Mouse (Mus musculus) hindbrain, embryonic 11.5 days (tissue): ENCODE results near the gene Add1. TPM values are rescaled to one million over a fixed set of nuclear protein-coding genes. Genes with fewer than 3 reads are reported as not detected.
A peak's percentile ranks its signal among the peaks of the same experiment; 100 is the strongest.

Source experiments
- ATAC-seq: fragments of 200-750 bp; cut with Nextera tagmentation; 2 replicates; pipeline ENCODE4 v1.8.0; 2017; ENCODE audit warnings: mild to moderate bottlenecking, moderate TSS enrichment, moderate library complexity; ENCODE audit not compliant: low FRiP score
- DNase-seq: peaks from one replicate; pipeline ENCODE4 v3.0.0-alpha.2; 2015; ENCODE audit warnings: low spot score
- H3K27ac ChIP-seq: fragments of 300-500 bp; sonication (generic); 2 replicates; pipeline ENCODE4 v1.5.1; 2014; ENCODE audit warnings: mild to moderate bottlenecking, low read depth, low read length
- H3K27me3 ChIP-seq: fragments of 300-500 bp; sonication (generic); 2 replicates; pipeline ENCODE4 v1.6.1; 2014; ENCODE audit warnings: mild to moderate bottlenecking, low read length, moderate library complexity, mixed read lengths; ENCODE audit not compliant: control insufficient read depth, insufficient read depth
- H3K36me3 ChIP-seq: fragments of 300-500 bp; sonication (generic); 2 replicates; pipeline ENCODE4 v1.6.1; 2014; ENCODE audit warnings: mild to moderate bottlenecking, low read length, moderate library complexity, mixed read lengths; ENCODE audit not compliant: control insufficient read depth, insufficient read depth
- H3K4me1 ChIP-seq: fragments of 300-500 bp; sonication (generic); replicated peaks from 2 replicates; pipeline ENCODE4 v1.6.1; 2014; ENCODE audit warnings: low read length, mixed read lengths; ENCODE audit not compliant: control insufficient read depth, insufficient read depth
- H3K4me2 ChIP-seq: fragments of 300-500 bp; sonication (generic); replicated peaks from 2 replicates; pipeline ENCODE4 v1.6.1; 2014; ENCODE audit warnings: mild to moderate bottlenecking, low read depth, low read length
- H3K4me3 ChIP-seq: fragments of 300-500 bp; sonication (generic); 2 replicates; pipeline ENCODE4 v1.5.1; 2014; ENCODE audit warnings: low read depth, low read length
- H3K9ac ChIP-seq: fragments of 300-500 bp; sonication (generic); 2 replicates; pipeline ENCODE4 v1.6.1; 2014; ENCODE audit warnings: low read depth, low read length
- H3K9me3 ChIP-seq: fragments of 300-500 bp; sonication (generic); 2 replicates; pipeline ENCODE4 v1.6.1; 2016; ENCODE audit warnings: low read length; ENCODE audit not compliant: control insufficient read depth
- WGBS: fragments of 180-500 bp; shearing (Covaris S2); extraction: QIAGEN DNeasy Blood & Tissue Kit; methylation state at CpG from one replicate; pipeline ENCODE4 v1.1.7; 2014; 5-methylcytosine and 5-hydroxymethylcytosine counted together
- polyA plus RNA-seq: library from polyadenylated mRNA; unstranded; fragments of >200 nt; fragmentation: Nextera tagmentation; extraction: Ambion mirVana; gene quantifications from 2 replicates; pipeline ENCODE4 v1.2.1, GENCODE M21; 2014

The Add1 gene
- polyA plus RNA-seq = 161 and 167 TPM in 2 replicates

GRCm38 (mm10) chr5:34573268-34574221, at the start of gene Add1:
TSS of gene Add1 (plus strand) at chr5:34573664.
- Histone ChIP-seq H3K4me3 (peak within 1 kb of the TSS; percentile 95), H3K27ac (peak within 1 kb of the TSS; percentile 91), H3K9me3 (no peaks in the 10 kb centered on the region), H3K4me1 (0 out of 2 replicates have a peak, but pooled peaks cover 4% of the 10 kb centered on the region), H3K27me3 (no peaks in the 10 kb centered on the region), H3K9ac (peak within 1 kb of the TSS; percentile 96), H3K36me3 (no peaks in the 10 kb centered on the region), H3K4me2 (peak within 1 kb of the TSS; percentile 59)
- ATAC-seq (peak; percentile 100), DNase-seq (peak; percentile 98)
- WGBS = under 1% methylated on average over 60 of the region's 84 CpGs

GRCm38 (mm10) chr5:34523958-34524485, 49.4 kb upstream of the Add1 start:
- Histone ChIP-seq H3K36me3 (no peaks in the 10 kb centered on the region), H3K9me3 (no peaks in the 10 kb centered on the region), H3K4me1 (no peaks in the 10 kb centered on the region), H3K4me2 (no peak overlapping the region), H3K27me3 (no peaks in the 10 kb centered on the region; the same call in 1 of the 2 replicates), H3K9ac (no peak overlapping the region), H3K27ac (no peak overlapping the region), H3K4me3 (no peak overlapping the region)
- ATAC-seq = no peak
- DNase-seq = no peak
- WGBS = 57% methylated on average over 4 of the region's 4 CpGs

- no peak overlapping the region for H3K4me3 ChIP-seq
- no peak for DNase-seq
Measured at GRCm38 (mm10) chr5:34524511-34524910, 49.0 kb upstream of the Add1 start.

GRCm38 (mm10) chr5:34525663-34526476, 47.6 kb upstream of the Add1 start, which contains the start of gene Sh3bp2:
TSS of gene Sh3bp2 (plus strand) at chr5:34525838.
- 3% methylated on average over 38 of the region's 38 CpGs for WGBS
- Histone ChIP-seq H3K9me3 (no peaks in the 10 kb centered on the region), H3K9ac (peak within 1 kb of the TSS; percentile 40; the same call in 1 of the 2 replicates)

More at GRCm38 (mm10) chr5:34524511-34524910, 49.0 kb upstream of the Add1 start:
- ATAC-seq = no peak
- Histone ChIP-seq H3K27ac (no peak overlapping the region), H3K27me3 (no peaks in the 10 kb centered on the region; the same call in 1 of the 2 replicates), H3K4me2 (no peak overlapping the region), H3K9ac (no peak overlapping the region), H3K9me3 (no peaks in the 10 kb centered on the region), H3K4me1 (no peaks in the 10 kb centered on the region), H3K36me3 (no peaks in the 10 kb centered on the region)

GRCm38 (mm10) chr5:34526477-34526775, 47.0 kb upstream of the Add1 start:
- WGBS = 32% methylated on average over 5 of the region's 5 CpGs
- no peak overlapping the region for H3K9ac ChIP-seq
- no peak for DNase-seq
- no peaks in the 10 kb centered on the region for H3K9me3 ChIP-seq
- no peak overlapping the region for H3K4me3 ChIP-seq
- no peaks in the 10 kb centered on the region; the same call in 1 of the 2 replicates for H3K27me3 ChIP-seq
- H3K4me2 ChIP-seq = no peak overlapping the region
- no peak; the same call in 1 of the 2 replicates for ATAC-seq
- H3K4me1 ChIP-seq = no peaks in the 10 kb centered on the region
- H3K27ac ChIP-seq = no peak overlapping the region
- no peaks in the 10 kb centered on the region for H3K36me3 ChIP-seq

More at GRCm38 (mm10) chr5:34525663-34526476, 47.6 kb upstream of the Add1 start, which contains the start of gene Sh3bp2:
- no peaks in the 10 kb centered on the region; the same call in 1 of the 2 replicates for H3K27me3 ChIP-seq
- H3K36me3 ChIP-seq = no peaks in the 10 kb centered on the region
- H3K27ac ChIP-seq = no peak within 1 kb of the TSS
- ATAC-seq (peak; percentile 92), DNase-seq (peak; percentile 89)
- H3K4me2 ChIP-seq = peak within 1 kb of the TSS; percentile 66
- H3K4me3 ChIP-seq = peak within 1 kb of the TSS; percentile 42
- no peaks in the 10 kb centered on the region for H3K4me1 ChIP-seq

GRCm38 (mm10) chr5:34527352-34527751, 46.1 kb upstream of the Add1 start:
- no peak overlapping the region for H3K4me2 ChIP-seq
- H3K9me3 ChIP-seq = no peaks in the 10 kb centered on the region
- ATAC-seq = no peak
- H3K4me3 ChIP-seq = no peak overlapping the region
- WGBS = 87% methylated on average over 2 of the region's 2 CpGs
- no peak overlapping the region for H3K9ac ChIP-seq
- no peaks in the 10 kb centered on the region for H3K4me1 ChIP-seq
- DNase-seq = no peak
- no peaks in the 10 kb centered on the region; the same call in 1 of the 2 replicates for H3K27me3 ChIP-seq
- no peaks in the 10 kb centered on the region for H3K36me3 ChIP-seq
- no peak overlapping the region for H3K27ac ChIP-seq

GRCm38 (mm10) chr5:34528724-34529123, 44.7 kb upstream of the Add1 start:
- 78% methylated on average over 5 of the region's 5 CpGs for WGBS
- Histone ChIP-seq H3K9ac (no peak overlapping the region), H3K9me3 (no peaks in the 10 kb centered on the region), H3K27me3 (no peaks in the 10 kb centered on the region; the same call in 1 of the 2 replicates), H3K36me3 (no peaks in the 10 kb centered on the region), H3K4me1 (no peaks in the 10 kb centered on the region), H3K4me3 (no peak overlapping the region), H3K4me2 (no peak overlapping the region), H3K27ac (no peak overlapping the region)
- ATAC-seq = no peak
- DNase-seq = no peak

- no peaks in the 10 kb centered on the region for H3K9me3 ChIP-seq
- no peak for ATAC-seq
- no peak overlapping the region for H3K9ac ChIP-seq
Measured at GRCm38 (mm10) chr5:34530116-34530515, 43.3 kb upstream of the Add1 start.

More at GRCm38 (mm10) chr5:34530116-34530515, 43.3 kb upstream of the Add1 start:
- no peaks in the 10 kb centered on the region for H3K4me1 ChIP-seq
- no peak overlapping the region for H3K27ac ChIP-seq
- no peak for DNase-seq
- no peak overlapping the region for H3K4me3 ChIP-seq
- no peak overlapping the region for H3K4me2 ChIP-seq
- H3K27me3 ChIP-seq = no peaks in the 10 kb centered on the region; the same call in 1 of the 2 replicates
- 81% methylated on average over 5 of the region's 5 CpGs for WGBS
- H3K36me3 ChIP-seq = no peaks in the 10 kb centered on the region
